Mouse (Mus musculus): ENCODE data around the gene Hsp90aa1. TPM values are rescaled to one million over a fixed set of nuclear protein-coding genes. Genes with fewer than 3 reads are reported as not detected.

Hsp90aa1 gene
- total and polyA plus RNA-seq, 2 experiments: 36.4 to 114 TPM

DNA sequence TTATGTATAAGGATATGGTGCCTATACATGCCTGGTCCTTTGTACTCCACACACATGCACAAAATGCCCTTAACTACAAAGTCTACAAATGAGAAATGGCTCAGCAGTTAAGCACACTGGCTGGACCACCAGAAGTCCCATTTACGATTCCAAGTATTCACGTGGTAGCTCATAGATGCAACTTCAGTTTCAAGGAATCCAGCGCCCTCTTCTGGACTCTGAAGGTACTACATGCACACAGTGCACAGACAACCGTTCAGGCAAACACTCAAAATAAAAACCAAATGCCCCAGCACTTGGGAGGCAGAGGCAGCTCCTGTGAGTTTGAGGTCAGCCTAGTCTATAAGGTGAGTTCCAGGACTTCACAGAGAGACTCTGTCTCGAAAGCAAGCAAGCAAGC is 28.3 kb downstream of the Hsp90aa1 start:
- H3K27me3 ChIP-seq (ENCODE audit: control insufficient read depth, insufficient read depth, low read length): no peaks in the 10 kb centered on the region
- H3K4me3 ChIP-seq (ENCODE audit: insufficient read depth, low read depth, low read length): no peak overlapping the region
- no peak overlapping the region for H3K9ac ChIP-seq (ENCODE audit: low read depth, low read length)
- H3K27ac ChIP-seq (replicated peaks; ENCODE audit: insufficient read depth, low read depth, low read length): no peak overlapping the region
- no peaks in the 10 kb centered on the region for H3K4me1 ChIP-seq (ENCODE audit: control insufficient read depth, insufficient read depth, low read length)
- WGBS: 62% methylated on average over 5 of the region's 5 CpGs
- no peaks in the 10 kb centered on the region for H3K36me3 ChIP-seq (ENCODE audit: control insufficient read depth, insufficient read depth, low read length)
- DNase-seq (ENCODE audit: extremely low read depth, low read depth, low spot score): no peak
- TF ChIP-seq CTCF (IDR thresholded peaks at IDR 0.05; ENCODE audit: low read depth, low read length) (peak; percentile 26; the same call in 1 of the 2 replicates), POLR2A (IDR thresholded peaks at IDR 0.05; ENCODE audit: extremely low read depth, insufficient read depth, low read length) (no peak)
- no peaks in the 10 kb centered on the region for H3K79me2 ChIP-seq (ENCODE audit: control insufficient read depth, insufficient read depth, low read length)

DNA sequence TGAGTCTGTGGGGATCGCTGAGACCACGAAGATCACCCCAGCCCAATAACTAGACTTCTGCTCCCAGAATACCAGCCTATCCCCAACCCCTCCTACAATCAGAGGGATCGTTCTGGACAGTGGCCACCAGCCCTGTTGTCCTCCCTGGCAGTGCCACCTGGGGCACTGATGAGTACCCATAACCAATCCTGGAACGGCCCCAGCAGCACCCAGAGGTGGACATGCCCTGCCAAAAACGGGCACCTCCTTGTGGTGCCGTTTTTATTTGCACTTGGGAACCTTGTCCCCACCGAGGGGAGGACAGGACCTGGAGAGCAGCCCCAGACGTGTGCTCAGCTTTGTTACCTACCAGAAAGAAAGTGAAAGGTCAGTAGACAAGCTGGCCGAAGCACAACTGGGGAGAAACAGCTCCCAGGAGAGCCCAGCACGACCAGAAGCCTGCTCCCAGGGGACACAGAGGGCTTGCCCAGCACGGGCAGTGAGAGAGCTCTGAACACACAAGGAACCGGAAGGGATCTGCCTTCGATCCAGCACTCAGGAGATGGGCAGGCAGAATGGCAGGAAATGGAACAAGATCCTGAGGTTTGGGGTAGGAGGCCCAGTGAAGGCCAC is 35.0 kb downstream of the Hsp90aa1 start:
- Histone ChIP-seq H3K79me2 (ENCODE audit: control insufficient read depth, insufficient read depth, low read length) (no peaks in the 10 kb centered on the region), H3K4me1 (ENCODE audit: control insufficient read depth, insufficient read depth, low read length) (no peaks in the 10 kb centered on the region), H3K9ac (ENCODE audit: low read depth, low read length) (no peak overlapping the region), H3K4me3 (ENCODE audit: insufficient read depth, low read depth, low read length) (no peak overlapping the region), H3K27ac (replicated peaks; ENCODE audit: insufficient read depth, low read depth, low read length) (no peak overlapping the region), H3K27me3 (ENCODE audit: control insufficient read depth, insufficient read depth, low read length) (no peaks in the 10 kb centered on the region), H3K36me3 (ENCODE audit: control insufficient read depth, insufficient read depth, low read length) (peaks cover 19% of the 10 kb centered on the region; the same call in 1 of the 2 replicates)
- peak; percentile 70 for DNase-seq (ENCODE audit: extremely low read depth, low read depth, low spot score)
- TF ChIP-seq POLR2A (IDR thresholded peaks at IDR 0.05; ENCODE audit: extremely low read depth, insufficient read depth, low read length) (no peak), CTCF (IDR thresholded peaks at IDR 0.05; ENCODE audit: low read depth, low read length) (peak; percentile 59)
- 60% methylated on average over 13 of the region's 13 CpGs for WGBS

DNA sequence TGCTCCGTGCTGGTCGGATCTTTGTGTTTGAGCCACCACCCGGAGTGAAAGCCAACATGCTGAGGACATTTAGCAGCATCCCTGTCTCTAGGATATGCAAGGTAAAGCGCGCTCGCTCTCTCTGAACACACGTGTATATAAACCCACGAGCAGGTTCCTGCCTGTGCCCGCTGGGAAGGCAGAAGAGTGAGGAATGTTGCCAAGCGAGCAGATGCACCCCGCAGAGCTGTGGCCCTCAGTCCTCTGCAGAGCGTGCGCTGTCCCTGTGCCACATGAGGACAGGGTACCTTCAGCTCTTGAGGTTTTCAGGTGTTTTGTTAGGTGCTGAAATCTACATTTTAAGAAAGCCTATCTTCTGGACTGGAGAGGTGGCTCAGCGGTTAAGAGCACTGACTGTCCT is 40.8 kb downstream of the Hsp90aa1 start:
- H3K27ac ChIP-seq (replicated peaks; ENCODE audit: insufficient read depth, low read depth, low read length): no peak overlapping the region
- no peaks in the 10 kb centered on the region for H3K27me3 ChIP-seq (ENCODE audit: control insufficient read depth, insufficient read depth, low read length)
- no peak overlapping the region for H3K9ac ChIP-seq (ENCODE audit: low read depth, low read length)
- H3K36me3 ChIP-seq (ENCODE audit: control insufficient read depth, insufficient read depth, low read length): peaks cover 50% of the 10 kb centered on the region
- TF ChIP-seq POLR2A (IDR thresholded peaks at IDR 0.05; ENCODE audit: extremely low read depth, insufficient read depth, low read length): no peak
- no peak for TF ChIP-seq CTCF (IDR thresholded peaks at IDR 0.05; ENCODE audit: low read depth, low read length)
- no peak overlapping the region for H3K4me3 ChIP-seq (ENCODE audit: insufficient read depth, low read depth, low read length)
- 98% methylated on average over 14 of the region's 14 CpGs for WGBS
- H3K79me2 ChIP-seq (ENCODE audit: control insufficient read depth, insufficient read depth, low read length): no peaks in the 10 kb centered on the region
- no peak for DNase-seq (ENCODE audit: extremely low read depth, low read depth, low spot score)
- no peaks in the 10 kb centered on the region for H3K4me1 ChIP-seq (ENCODE audit: control insufficient read depth, insufficient read depth, low read length)

DNA sequence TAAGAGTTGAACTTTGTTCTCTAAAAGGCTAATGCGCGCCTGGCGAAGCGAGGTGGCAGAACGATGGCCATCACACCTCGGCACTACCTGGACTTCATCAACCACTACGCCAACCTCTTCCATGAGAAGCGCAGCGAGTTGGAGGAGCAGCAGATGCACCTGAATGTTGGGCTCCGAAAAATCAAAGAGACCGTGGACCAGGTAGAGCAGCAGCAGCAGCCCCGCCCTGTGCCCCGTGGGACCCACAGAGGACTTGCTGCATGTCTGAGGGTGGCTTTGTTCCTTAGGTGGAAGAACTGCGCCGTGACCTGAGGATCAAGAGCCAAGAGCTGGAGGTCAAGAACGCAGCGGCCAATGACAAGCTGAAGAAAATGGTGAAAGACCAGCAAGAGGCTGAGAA is 51.1 kb downstream of the Hsp90aa1 start:
- Histone ChIP-seq H3K79me2 (ENCODE audit: control insufficient read depth, insufficient read depth, low read length) (no peaks in the 10 kb centered on the region), H3K4me1 (ENCODE audit: control insufficient read depth, insufficient read depth, low read length) (no peaks in the 10 kb centered on the region), H3K36me3 (ENCODE audit: control insufficient read depth, insufficient read depth, low read length) (peaks cover 73% of the 10 kb centered on the region), H3K27ac (replicated peaks; ENCODE audit: insufficient read depth, low read depth, low read length) (no peak overlapping the region), H3K9ac (ENCODE audit: low read depth, low read length) (no peak overlapping the region), H3K4me3 (ENCODE audit: insufficient read depth, low read depth, low read length) (no peak overlapping the region), H3K27me3 (ENCODE audit: control insufficient read depth, insufficient read depth, low read length) (no peaks in the 10 kb centered on the region)
- 97% methylated on average over 17 of the region's 17 CpGs for WGBS
- no peak for TF ChIP-seq POLR2A (IDR thresholded peaks at IDR 0.05; ENCODE audit: extremely low read depth, insufficient read depth, low read length)
- DNase-seq (ENCODE audit: extremely low read depth, low read depth, low spot score): no peak

DNA sequence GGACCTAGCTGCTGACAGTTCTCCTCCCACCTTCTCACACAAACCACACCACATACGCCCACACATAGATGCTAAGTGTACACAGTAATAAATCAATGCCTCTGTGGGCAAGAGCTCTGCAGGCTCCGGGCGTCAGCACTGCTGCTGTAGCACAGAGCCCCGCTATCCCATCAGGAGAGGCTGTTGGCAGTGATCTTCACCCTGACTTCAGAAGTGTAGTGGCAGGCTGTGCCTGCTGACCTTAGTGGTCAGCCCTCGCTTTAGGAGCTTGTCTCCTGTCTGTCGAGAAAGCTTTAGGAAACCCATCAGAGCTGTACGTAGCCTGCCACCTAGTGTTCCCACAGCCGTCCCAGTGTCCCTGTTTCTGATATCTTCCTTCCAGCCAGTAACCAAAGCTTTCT is 52.3 kb downstream of the Hsp90aa1 start:
- Histone ChIP-seq H3K27ac (replicated peaks; ENCODE audit: insufficient read depth, low read depth, low read length) (no peak overlapping the region), H3K4me1 (ENCODE audit: control insufficient read depth, insufficient read depth, low read length) (no peaks in the 10 kb centered on the region), H3K36me3 (ENCODE audit: control insufficient read depth, insufficient read depth, low read length) (peaks cover 70% of the 10 kb centered on the region), H3K4me3 (ENCODE audit: insufficient read depth, low read depth, low read length) (no peak overlapping the region), H3K9ac (ENCODE audit: low read depth, low read length) (no peak overlapping the region), H3K79me2 (ENCODE audit: control insufficient read depth, insufficient read depth, low read length) (no peaks in the 10 kb centered on the region), H3K27me3 (ENCODE audit: control insufficient read depth, insufficient read depth, low read length) (no peaks in the 10 kb centered on the region)
- DNase-seq (ENCODE audit: extremely low read depth, low read depth, low spot score): no peak
- TF ChIP-seq CTCF (IDR thresholded peaks at IDR 0.05; ENCODE audit: low read depth, low read length) (no peak), POLR2A (IDR thresholded peaks at IDR 0.05; ENCODE audit: extremely low read depth, insufficient read depth, low read length) (no peak)
- 80% methylated on average over 8 of the region's 8 CpGs for WGBS

Other genes with a start within 250 kb of the Hsp90aa1 start
- 56.5 and 98.5 TPM in 2 replicates for gene Dync1h1, start 101.3 kb downstream of the Hsp90aa1 start, total RNA-seq (2014; rRNA removed)
- gene Dync1h1, start 101.3 kb downstream of the Hsp90aa1 start, polyA plus RNA-seq (2012; rRNA removed): 66.0 and 85.8 TPM in 2 replicates
- gene 1700001K19Rik, start 20.1 kb downstream of the Hsp90aa1 start, total RNA-seq (2014; rRNA removed): not detected in 2 replicates
- gene 1700001K19Rik, start 20.1 kb downstream of the Hsp90aa1 start, polyA plus RNA-seq (2012; rRNA removed): not detected in 2 replicates
- 19.5 and 21.0 TPM in 2 replicates for gene Wdr20, start 35.2 kb upstream of the Hsp90aa1 start, total RNA-seq (2014; rRNA removed)
- gene Wdr20, start 35.2 kb upstream of the Hsp90aa1 start, polyA plus RNA-seq (2012; rRNA removed): 14.8 and 16.5 TPM in 2 replicates
- gene Mok, start 138.2 kb upstream of the Hsp90aa1 start, total RNA-seq (2014; rRNA removed): 0.07 and 0.18 TPM in 2 replicates
- 0.20 TPM in 1 of 2 replicates, not detected in the other for gene Mok, start 138.2 kb upstream of the Hsp90aa1 start, polyA plus RNA-seq (2012; rRNA removed)
- 4.0 TPM in 2 replicates for gene Zfp839, start 147.5 kb upstream of the Hsp90aa1 start, total RNA-seq (2014; rRNA removed)
- gene Zfp839, start 147.5 kb upstream of the Hsp90aa1 start, polyA plus RNA-seq (2012; rRNA removed): 3.1 and 4.8 TPM in 2 replicates
- 20.4 and 20.8 TPM in 2 replicates for gene Cinp, start 186.4 kb upstream of the Hsp90aa1 start, total RNA-seq (2014; rRNA removed)
- 22.5 and 23.1 TPM in 2 replicates for gene Cinp, start 186.4 kb upstream of the Hsp90aa1 start, polyA plus RNA-seq (2012; rRNA removed)
- 2.5 and 3.0 TPM in 2 replicates for gene Tecpr2, start 186.5 kb upstream of the Hsp90aa1 start, total RNA-seq (2014; rRNA removed)
- gene Tecpr2, start 186.5 kb upstream of the Hsp90aa1 start, polyA plus RNA-seq (2012; rRNA removed): 3.2 and 3.8 TPM in 2 replicates

Measured in liver, adult 2 months (tissue).